Mouse (Mus musculus): Measurements from ENCODE around the gene Plekhh3. TPM values are rescaled to one million over a fixed set of nuclear protein-coding genes. Genes with fewer than 3 reads are reported as not detected.

The Plekhh3 gene
- polyA plus RNA-seq (2015; fragmentation: Nextera tagmentation; extraction: Ambion mirVana): 16.0 and 20.6 TPM in 2 replicates

DNA sequence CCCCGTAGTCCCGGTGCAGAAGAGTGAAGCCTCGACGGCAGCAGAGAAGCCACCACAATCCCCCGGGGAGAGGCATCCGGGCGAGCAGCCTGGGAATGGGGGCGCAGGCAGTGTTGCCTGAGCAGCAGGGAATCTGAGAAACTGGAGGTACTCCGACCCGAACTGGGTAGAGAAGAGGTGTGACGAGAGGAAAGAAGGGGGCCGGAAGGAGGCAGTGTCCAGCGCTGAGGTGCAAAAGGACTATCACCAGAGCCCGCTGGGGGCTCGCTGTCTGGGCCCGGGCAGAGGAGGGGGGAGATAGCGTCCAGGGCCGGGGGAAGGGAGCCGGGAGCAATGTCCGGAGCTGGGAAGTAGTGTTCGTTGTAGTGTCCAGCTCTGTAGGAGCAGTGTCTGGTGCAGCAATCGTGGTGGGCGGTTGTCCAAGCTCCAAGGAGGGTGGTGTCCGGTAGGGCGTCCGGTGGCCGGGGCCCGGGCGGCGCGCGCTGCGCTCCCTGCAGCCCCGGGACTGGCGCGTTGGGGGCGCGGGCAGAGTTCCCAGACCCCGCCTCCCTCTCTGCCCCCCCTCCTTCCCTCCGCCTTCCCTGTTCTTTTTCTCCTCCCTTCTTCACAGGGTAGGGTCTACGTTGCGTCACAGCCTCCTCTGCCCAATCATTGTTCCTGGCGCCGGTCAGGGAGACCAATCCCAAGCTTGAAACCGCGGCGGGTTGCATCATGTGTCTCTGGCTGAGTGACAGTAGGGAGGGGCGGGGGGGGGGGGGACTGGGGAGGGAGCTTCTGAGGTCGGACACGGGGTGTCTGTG lies at the start of gene Plekhh3:
TSS of gene Plekhh3 (minus strand) at position 541 of the 800 bp plus-strand sequence.

GRCm38 (mm10) chr11:101174851-101175628 lies 3.9 kb upstream of the Plekhh3 start, which contains the start of gene Ccr10:
Gene Ccr10 (minus strand): TSS chr11:101175443.

GRCm38 (mm10) chr11:101170354-101170810 lies 769 bp downstream of the Plekhh3 start, which contains the start of gene Cntnap1:
Gene Cntnap1 (plus strand): TSS chr11:101170523.

GRCm38 (mm10) chr11:101155728-101156371 lies 15.3 kb downstream of the Plekhh3 start, which contains the start of gene Tubg2:
Gene Tubg2 (plus strand): TSS chr11:101155907.

DNA sequence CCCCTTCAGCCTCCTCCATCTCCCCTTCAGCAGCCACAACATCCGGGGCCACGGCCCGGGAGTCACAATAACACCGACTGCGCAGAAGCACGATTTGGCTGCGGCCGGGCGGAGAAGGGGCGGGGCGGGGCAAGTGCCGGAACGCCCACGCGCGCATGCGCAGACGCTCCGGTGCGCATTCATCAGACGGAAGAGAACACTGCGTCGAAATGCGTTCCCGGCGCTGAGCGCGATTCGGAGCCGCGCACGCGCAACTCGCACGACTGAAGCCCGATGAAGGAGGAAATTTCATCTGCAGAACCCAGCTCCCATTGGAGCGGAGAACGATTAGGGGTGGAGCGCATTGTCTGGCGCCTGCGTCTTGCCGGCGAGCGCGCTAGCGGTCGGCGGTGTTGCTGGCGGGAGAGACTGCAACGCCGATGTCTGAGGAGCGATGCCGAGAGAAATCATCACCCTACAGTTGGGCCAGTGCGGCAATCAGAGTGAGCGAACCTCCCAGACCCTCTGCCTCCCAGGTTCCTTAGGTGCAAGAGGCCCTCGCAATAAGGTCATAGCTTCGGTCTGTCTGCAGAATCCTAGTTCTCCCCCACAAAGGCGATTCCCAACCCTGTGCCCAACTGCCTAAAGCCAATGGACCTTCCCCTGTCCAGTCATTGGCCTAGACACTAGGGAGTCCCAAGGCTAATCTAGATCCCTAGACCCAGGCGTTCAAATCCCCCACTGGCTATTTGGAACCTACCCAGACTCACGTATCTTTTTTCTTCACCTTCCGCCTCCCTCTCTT lies 51.2 kb downstream of the Plekhh3 start, which contains the start of the genes Retreg3 and Tubg1:
TSS of gene Retreg3 (minus strand) at position 133 of the 784 bp plus-strand sequence.
TSS of gene Tubg1 (plus strand) at position 178 of the 784 bp plus-strand sequence.

Small RNA genes within 50 kb of the gene (microRNA-seq; reads per million reads assigned to microRNA genes)
- 0 reads per million in 2 experiments for gene Gm27626

Other genes starting within 250 kb of the Plekhh3 start
- gene Stat3, start 231.8 kb downstream of the Plekhh3 start, polyA plus RNA-seq (2015; fragmentation: Nextera tagmentation; extraction: Ambion mirVana): 62.7 and 67.5 TPM in 2 replicates
- gene Cavin1, start 200.5 kb downstream of the Plekhh3 start, polyA plus RNA-seq (2015; fragmentation: Nextera tagmentation; extraction: Ambion mirVana): 419 and 508 TPM in 2 replicates
- 36.1 and 37.8 TPM in 2 replicates for gene Atp6v0a1, start 161.9 kb downstream of the Plekhh3 start, polyA plus RNA-seq (2015; fragmentation: Nextera tagmentation; extraction: Ambion mirVana)
- 8.8 and 11.4 TPM in 2 replicates for gene Naglu, start 101.3 kb downstream of the Plekhh3 start, polyA plus RNA-seq (2015; fragmentation: Nextera tagmentation; extraction: Ambion mirVana)
- not detected in 2 replicates for gene Hsd17b1, start 92.9 kb downstream of the Plekhh3 start, polyA plus RNA-seq (2015; fragmentation: Nextera tagmentation; extraction: Ambion mirVana)
- 15.5 and 25.7 TPM in 2 replicates for gene Coasy, start 88.8 kb downstream of the Plekhh3 start, polyA plus RNA-seq (2015; fragmentation: Nextera tagmentation; extraction: Ambion mirVana)
- 21.8 and 26.3 TPM in 2 replicates for gene Mlx, start 84.1 kb downstream of the Plekhh3 start, polyA plus RNA-seq (2015; fragmentation: Nextera tagmentation; extraction: Ambion mirVana)
- 5.7 and 7.6 TPM in 2 replicates for gene Psmc3ip, start 75.9 kb downstream of the Plekhh3 start, polyA plus RNA-seq (2015; fragmentation: Nextera tagmentation; extraction: Ambion mirVana)
- gene Retreg3, start 51.5 kb downstream of the Plekhh3 start, polyA plus RNA-seq (2015; fragmentation: Nextera tagmentation; extraction: Ambion mirVana): 14.9 TPM in 2 replicates
- 26.9 and 31.9 TPM in 2 replicates for gene Tubg1, start 51.4 kb downstream of the Plekhh3 start, polyA plus RNA-seq (2015; fragmentation: Nextera tagmentation; extraction: Ambion mirVana)
- 2.2 and 2.7 TPM in 2 replicates for gene Tubg2, start 15.4 kb downstream of the Plekhh3 start, polyA plus RNA-seq (2015; fragmentation: Nextera tagmentation; extraction: Ambion mirVana)
- gene Cntnap1, start 828 bp downstream of the Plekhh3 start, polyA plus RNA-seq (2015; fragmentation: Nextera tagmentation; extraction: Ambion mirVana): 0.50 and 0.59 TPM in 2 replicates
- 0.32 and 0.35 TPM in 2 replicates for gene Ccr10, start 4.1 kb upstream of the Plekhh3 start, polyA plus RNA-seq (2015; fragmentation: Nextera tagmentation; extraction: Ambion mirVana)
- 10.7 and 14.2 TPM in 2 replicates for gene Ezh1, start 55.1 kb upstream of the Plekhh3 start, polyA plus RNA-seq (2015; fragmentation: Nextera tagmentation; extraction: Ambion mirVana)
- 98.1 and 102 TPM in 2 replicates for gene Ramp2, start 74.7 kb upstream of the Plekhh3 start, polyA plus RNA-seq (2015; fragmentation: Nextera tagmentation; extraction: Ambion mirVana)
- gene Vps25, start 82.4 kb upstream of the Plekhh3 start, polyA plus RNA-seq (2015; fragmentation: Nextera tagmentation; extraction: Ambion mirVana): 54.8 and 66.6 TPM in 2 replicates
- gene Wnk4, start 89.2 kb upstream of the Plekhh3 start, polyA plus RNA-seq (2015; fragmentation: Nextera tagmentation; extraction: Ambion mirVana): 1.5 and 1.7 TPM in 2 replicates
- 0.24 and 0.41 TPM in 2 replicates for gene Cntd1, start 107.7 kb upstream of the Plekhh3 start, polyA plus RNA-seq (2015; fragmentation: Nextera tagmentation; extraction: Ambion mirVana)
- gene Coa3, start 107.8 kb upstream of the Plekhh3 start, polyA plus RNA-seq (2015; fragmentation: Nextera tagmentation; extraction: Ambion mirVana): 145 and 147 TPM in 2 replicates
- 69.9 and 72.6 TPM in 2 replicates for gene Becn1, start 130.9 kb upstream of the Plekhh3 start, polyA plus RNA-seq (2015; fragmentation: Nextera tagmentation; extraction: Ambion mirVana)
- 44.9 and 53.1 TPM in 2 replicates for gene Psme3, start 144.9 kb upstream of the Plekhh3 start, polyA plus RNA-seq (2015; fragmentation: Nextera tagmentation; extraction: Ambion mirVana)
- gene Aoc2, start 153.7 kb upstream of the Plekhh3 start, polyA plus RNA-seq (2015; fragmentation: Nextera tagmentation; extraction: Ambion mirVana): 0.06 and 0.23 TPM in 2 replicates
- gene Aoc3, start 159.3 kb upstream of the Plekhh3 start, polyA plus RNA-seq (2015; fragmentation: Nextera tagmentation; extraction: Ambion mirVana): 4.1 and 8.1 TPM in 2 replicates
- gene G6pc, start 196.2 kb upstream of the Plekhh3 start, polyA plus RNA-seq (2015; fragmentation: Nextera tagmentation; extraction: Ambion mirVana): 0.09 TPM in 1 of 2 replicates, not detected in the other
- gene Aarsd1, start 246.3 kb upstream of the Plekhh3 start, polyA plus RNA-seq (2015; fragmentation: Nextera tagmentation; extraction: Ambion mirVana): 25.4 and 25.7 TPM in 2 replicates

Measured in skeletal muscle tissue, postnatal 0 days (tissue).